Mouse (Mus musculus) megakaryocyte, adult 5-6 weeks (primary cell): ENCODE results near the gene BC049730. TPM values are rescaled to one million over a fixed set of nuclear protein-coding genes. Genes with fewer than 3 reads are reported as not detected.
"Not testable (repeated sequence)": the region's sequence is repeated elsewhere in the genome, so short reads cannot be mapped to it uniquely, and the experiment has no call there.

ENCODE experiments used
- ATAC-seq: 2 replicates; pipeline ENCODE4 v1.8.0; 2016; ENCODE audit warnings: mild to moderate bottlenecking, inconsistent platforms; ENCODE audit not compliant: poor library complexity, severe bottlenecking
- total RNA-seq, 2 experiments: library from RNA; stranded (forward) in 1 of 2; stranded (reverse) in 1 of 2; fragments of 153-499, 151-499 nt in 1 of 2; fragments of 221-1000, 200-1000 nt in 1 of 2; gene quantifications; 2 replicates each; pipeline versions ENCODE4 v1.2.3 to v1.2.4; 2015 to 2017

BC049730 gene
- total RNA-seq (2015) (not detected in 2 replicates), total RNA-seq (2017) (not detected in 2 replicates)

GRCm38 (mm10) chr7:24708832-24709292 is at the start of gene BC049730:
TSS of gene BC049730 (plus strand) at chr7:24709242.
- no peak for ATAC-seq

GRCm38 (mm10) chr7:24659737-24660357 is 49.2 kb upstream of the BC049730 start:
- no peak for ATAC-seq

- ATAC-seq: peak; percentile 66
Measured at GRCm38 (mm10) chr7:24661118-24661904, 47.7 kb upstream of the BC049730 start.

- peak; percentile 88 for ATAC-seq
Measured at GRCm38 (mm10) chr7:24662575-24662974, 46.5 kb upstream of the BC049730 start.

GRCm38 (mm10) chr7:24664301-24664700 is 44.7 kb upstream of the BC049730 start:
- ATAC-seq: no peak

GRCm38 (mm10) chr7:24664959-24665358 is 44.1 kb upstream of the BC049730 start:
- no peak for ATAC-seq

GRCm38 (mm10) chr7:24671944-24672439 is 37.0 kb upstream of the BC049730 start:
- ATAC-seq: no peak

GRCm38 (mm10) chr7:24676575-24676974 is 32.5 kb upstream of the BC049730 start, which contains the start of gene Tex101:
TSS of gene Tex101 (minus strand) at chr7:24676675.
- ATAC-seq: no peak

GRCm38 (mm10) chr7:24684121-24684520 is 24.9 kb upstream of the BC049730 start:
- not testable (repeated sequence) for ATAC-seq

GRCm38 (mm10) chr7:24687519-24687918 is 21.5 kb upstream of the BC049730 start:
- not testable (repeated sequence) for ATAC-seq

- ATAC-seq: not testable (repeated sequence)
Measured at GRCm38 (mm10) chr7:24692693-24693092, 16.3 kb upstream of the BC049730 start.

- ATAC-seq: not testable (repeated sequence)
Measured at GRCm38 (mm10) chr7:24697891-24698290, 11.2 kb upstream of the BC049730 start.

- not testable (repeated sequence) for ATAC-seq
Measured at GRCm38 (mm10) chr7:24702841-24703240, 6.2 kb upstream of the BC049730 start.

- peak; percentile 96 for ATAC-seq
Measured at GRCm38 (mm10) chr7:24715039-24715438, 6.0 kb downstream of the BC049730 start.

- ATAC-seq: not testable (repeated sequence)
Measured at GRCm38 (mm10) chr7:24726808-24727207, 17.8 kb downstream of the BC049730 start, which contains the start of gene Gm4763. TSS of gene Gm4763 (minus strand) at chr7:24726908.

GRCm38 (mm10) chr7:24735970-24736670 is 27.1 kb downstream of the BC049730 start:
- peak; percentile 93 for ATAC-seq

GRCm38 (mm10) chr7:24750695-24751094 is 41.7 kb downstream of the BC049730 start:
- no peak for ATAC-seq

GRCm38 (mm10) chr7:24751610-24752009 is 42.6 kb downstream of the BC049730 start:
- ATAC-seq: no peak

GRCm38 (mm10) chr7:24753476-24753875 is 44.4 kb downstream of the BC049730 start:
- ATAC-seq: peak; percentile 60

GRCm38 (mm10) chr7:24758520-24758919 is 49.5 kb downstream of the BC049730 start:
- ATAC-seq: peak; percentile 54

GRCm38 (mm10) chr7:24760211-24760610 is 51.2 kb downstream of the BC049730 start, which contains the start of gene Cd177:
TSS of gene Cd177 (minus strand) at chr7:24760311.
- peak; percentile 53 for ATAC-seq
